Mouse (Mus musculus): ENCODE measurements around the gene Foxd1. TPM values are rescaled to one million over a fixed set of nuclear protein-coding genes. Genes with fewer than 3 reads are reported as not detected.

Foxd1 gene
- not detected in 2 replicates for polyA plus RNA-seq (2012; ENCODE audit: insufficient read depth, insufficient read length, missing spikeins)

DNA sequence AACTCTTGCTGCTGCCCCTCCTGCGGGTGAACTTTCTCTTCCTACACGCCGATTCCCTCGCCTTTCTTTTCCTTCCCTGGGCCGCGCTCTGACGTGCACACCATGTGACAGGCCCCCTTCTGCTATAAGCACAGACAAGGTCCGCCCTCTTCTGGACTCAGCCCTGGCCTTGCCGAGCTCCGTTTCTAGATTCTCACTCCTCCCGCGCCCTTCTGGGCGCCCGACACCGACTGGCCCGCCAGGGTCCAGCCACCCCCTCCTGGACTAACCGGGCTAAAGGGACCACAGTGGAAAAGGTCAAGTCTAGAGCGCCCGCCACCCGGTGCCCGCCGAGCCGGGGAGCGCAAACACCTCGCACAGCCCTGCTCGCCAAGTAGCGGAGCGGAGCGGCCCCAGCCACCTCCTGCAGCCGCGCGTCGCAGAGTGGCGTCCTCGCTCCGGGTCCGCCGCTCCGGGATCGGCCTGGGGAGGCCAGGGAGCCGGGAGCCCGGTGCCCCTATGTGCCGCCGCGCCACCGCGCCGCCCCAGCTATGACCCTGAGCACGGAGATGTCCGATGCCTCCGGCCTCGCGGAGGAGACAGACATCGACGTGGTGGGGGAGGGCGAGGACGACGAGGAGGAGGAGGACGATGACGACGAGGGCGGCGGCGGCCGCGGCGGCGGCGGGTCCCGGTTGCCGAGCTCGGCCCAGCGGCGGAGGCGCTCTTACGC, at the start of gene Foxd1:
Foxd1 (plus strand) TSS at position 153 of the 712 bp plus-strand sequence.
- Histone ChIP-seq H3K27ac (replicated peaks; ENCODE audit: low read depth, low read length) (no peak within 1 kb of the TSS), H3K4me3 (ENCODE audit: insufficient read depth, low read depth, low read length) (peak within 1 kb of the TSS; percentile 58), H3K4me1 (ENCODE audit: control insufficient read depth, insufficient read depth, insufficient read length, low read length) (peaks cover 7% of the 10 kb centered on the region; the same call in 1 of the 2 replicates)

DNA sequence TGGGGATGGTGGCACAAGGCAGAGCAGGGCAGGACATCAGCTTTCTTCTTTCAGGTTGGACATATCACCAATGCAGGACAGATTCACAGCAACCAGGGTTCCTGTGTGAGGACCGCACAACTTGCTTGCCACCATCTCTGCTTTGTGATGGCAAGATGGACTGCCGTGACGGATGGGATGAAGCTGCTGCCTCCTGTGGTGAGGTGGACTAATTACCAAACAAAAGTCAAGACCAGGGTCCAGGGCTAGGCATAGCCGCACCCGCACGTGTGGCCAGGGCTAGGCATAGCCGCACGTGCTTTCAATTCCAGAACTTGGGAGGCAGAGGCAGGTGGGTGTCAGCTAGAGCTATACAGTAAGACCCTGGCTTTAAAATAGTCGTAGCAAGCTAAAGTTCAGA, 48.8 kb upstream of the Foxd1 start:
- H3K4me3 ChIP-seq (ENCODE audit: insufficient read depth, low read depth, low read length) = no peak overlapping the region
- H3K4me1 ChIP-seq (ENCODE audit: control insufficient read depth, insufficient read depth, insufficient read length, low read length) = no peaks in the 10 kb centered on the region
- H3K27ac ChIP-seq (replicated peaks; ENCODE audit: low read depth, low read length) = no peak overlapping the region

DNA sequence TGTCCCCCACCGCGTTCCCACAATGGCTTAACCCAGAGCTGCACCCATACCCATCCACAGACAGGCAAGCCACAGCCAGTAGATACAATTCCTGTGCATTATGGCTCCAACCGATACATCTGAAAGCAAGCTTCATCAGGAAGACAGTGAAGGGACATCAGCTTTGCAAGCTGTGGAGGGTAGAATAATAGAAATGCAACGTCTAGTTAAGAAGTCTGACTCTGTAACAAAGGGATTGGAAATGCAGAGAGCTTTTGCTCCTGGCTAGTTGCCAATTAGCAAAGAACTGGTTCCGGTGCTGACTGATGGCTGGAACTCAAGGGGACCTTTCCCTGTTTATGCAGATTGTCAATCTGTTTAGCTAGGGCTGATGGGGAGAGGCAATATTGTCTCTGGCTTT, 47.6 kb upstream of the Foxd1 start:
- no peaks in the 10 kb centered on the region for H3K4me1 ChIP-seq (ENCODE audit: control insufficient read depth, insufficient read depth, insufficient read length, low read length)
- H3K27ac ChIP-seq (replicated peaks; ENCODE audit: low read depth, low read length) = no peak overlapping the region
- H3K4me3 ChIP-seq (ENCODE audit: insufficient read depth, low read depth, low read length) = no peak overlapping the region

DNA sequence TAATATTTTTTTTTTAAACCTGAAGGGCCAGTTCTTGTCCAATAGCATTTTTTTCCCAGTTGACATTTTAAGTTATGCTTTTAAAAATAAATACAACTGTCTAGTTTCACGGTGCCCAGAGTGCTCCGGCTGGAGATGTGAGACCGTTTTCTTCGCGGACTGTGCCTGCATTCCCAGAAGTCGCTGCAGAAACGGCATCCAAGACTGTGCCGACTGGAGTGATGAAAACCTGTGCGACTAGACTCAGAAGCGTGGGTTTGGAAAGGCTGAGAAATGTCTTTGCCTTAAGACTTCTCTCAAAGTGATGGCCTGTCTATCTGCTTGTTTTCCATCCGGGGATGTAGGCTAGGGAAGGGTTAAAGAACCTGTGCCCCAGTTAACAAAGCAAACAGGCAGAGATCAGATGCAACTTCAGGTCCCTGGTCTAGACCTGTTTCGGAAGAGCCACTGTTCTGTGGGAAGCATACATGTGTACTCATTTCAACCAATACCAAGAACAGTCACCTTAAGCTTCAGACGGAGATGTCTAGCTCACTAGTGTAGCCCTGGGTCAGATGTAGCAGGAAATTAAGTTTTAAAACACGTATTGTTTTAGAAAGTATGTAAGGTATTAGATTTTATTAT, 47.1 kb upstream of the Foxd1 start:
- Histone ChIP-seq H3K4me1 (ENCODE audit: control insufficient read depth, insufficient read depth, insufficient read length, low read length) (no peaks in the 10 kb centered on the region), H3K27ac (replicated peaks; ENCODE audit: low read depth, low read length) (no peak overlapping the region), H3K4me3 (ENCODE audit: insufficient read depth, low read depth, low read length) (no peak overlapping the region)

DNA sequence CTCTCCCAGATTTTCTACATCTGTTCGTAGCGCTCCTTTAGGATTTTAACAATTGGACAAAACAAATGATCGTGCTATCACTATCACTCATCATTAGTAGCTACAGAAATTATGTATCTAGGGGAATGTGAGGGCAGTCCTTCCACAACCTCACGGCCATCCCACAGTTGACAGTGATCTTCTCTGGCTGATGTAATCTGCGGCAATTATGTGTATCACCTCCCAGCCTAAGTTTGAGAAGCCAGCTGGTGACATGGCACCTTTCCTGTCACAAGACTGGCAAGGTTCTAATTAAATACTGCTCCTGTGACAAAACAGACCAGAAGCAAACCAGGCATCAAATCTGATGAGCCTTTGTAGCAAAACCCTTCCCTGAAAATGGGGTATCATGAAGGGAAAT, 46.0 kb upstream of the Foxd1 start:
- H3K27ac ChIP-seq (replicated peaks; ENCODE audit: low read depth, low read length) = no peak overlapping the region

DNA sequence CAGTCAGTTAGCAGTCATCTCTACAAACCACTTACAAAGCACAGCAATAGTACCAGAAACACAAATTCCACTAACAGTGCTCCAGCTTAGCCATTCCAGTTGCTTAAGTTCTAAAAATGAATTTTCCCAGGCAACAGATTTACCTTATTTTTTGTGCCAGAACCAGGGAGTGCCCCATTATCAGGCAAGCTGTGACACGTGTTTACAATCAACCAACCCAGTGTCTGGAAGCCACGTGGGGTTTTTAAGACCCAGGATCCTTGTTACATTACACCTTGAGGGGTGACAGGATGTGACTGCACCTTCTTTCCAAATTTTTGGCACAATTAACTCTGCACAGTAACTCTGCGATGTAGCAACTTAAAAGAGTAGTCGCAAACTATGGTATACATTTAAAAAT, 45.3 kb upstream of the Foxd1 start:
- Histone ChIP-seq H3K27ac (replicated peaks; ENCODE audit: low read depth, low read length) (no peak overlapping the region), H3K4me1 (ENCODE audit: control insufficient read depth, insufficient read depth, insufficient read length, low read length) (no peaks in the 10 kb centered on the region), H3K4me3 (ENCODE audit: insufficient read depth, low read depth, low read length) (no peak overlapping the region)

More for the DNA sequence above, 46.0 kb upstream of the Foxd1 start:
- no peak overlapping the region for H3K4me3 ChIP-seq (ENCODE audit: insufficient read depth, low read depth, low read length)
- H3K4me1 ChIP-seq (ENCODE audit: control insufficient read depth, insufficient read depth, insufficient read length, low read length) = no peaks in the 10 kb centered on the region

DNA sequence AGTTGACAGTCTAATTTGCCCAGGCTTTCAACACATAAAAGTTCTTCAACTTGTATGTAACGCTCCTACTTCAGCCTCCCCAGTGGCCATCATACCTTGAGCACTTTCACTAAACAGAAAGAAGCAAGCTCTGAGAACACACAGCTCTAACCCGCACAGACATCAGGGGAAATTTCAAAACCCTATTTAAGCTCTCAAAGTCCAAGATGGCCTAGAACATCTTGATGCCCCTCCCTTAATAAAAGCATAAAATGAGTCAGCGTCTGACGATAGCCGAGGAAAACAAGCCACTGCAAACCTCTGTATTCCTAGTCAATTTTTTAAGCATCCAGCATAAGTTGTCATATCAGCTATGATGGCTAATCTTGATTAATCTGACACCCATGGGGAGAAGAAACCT, 42.4 kb upstream of the Foxd1 start:
- H3K4me1 ChIP-seq (ENCODE audit: control insufficient read depth, insufficient read depth, insufficient read length, low read length) = peaks cover 4% of the 10 kb centered on the region
- H3K4me3 ChIP-seq (ENCODE audit: insufficient read depth, low read depth, low read length) = no peak overlapping the region
- no peak overlapping the region for H3K27ac ChIP-seq (replicated peaks; ENCODE audit: low read depth, low read length)

DNA sequence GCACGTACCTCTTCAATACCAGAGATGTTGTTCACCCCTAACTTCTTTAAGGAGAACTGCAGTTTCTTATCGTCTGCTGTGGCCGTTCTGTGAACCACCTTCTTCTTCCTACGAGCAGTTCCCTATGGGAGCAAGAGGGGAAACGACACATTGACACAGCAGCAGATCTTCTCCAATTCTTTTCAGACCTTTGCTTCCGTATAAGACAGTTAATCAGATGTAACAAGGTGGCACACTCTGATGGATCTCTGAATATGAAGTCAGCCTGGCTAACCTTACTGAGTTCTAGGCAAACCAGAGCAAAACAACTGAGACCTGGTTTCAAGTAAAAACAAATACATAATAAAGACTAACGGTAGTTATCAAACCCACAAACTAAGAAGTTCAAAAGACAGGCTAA, 40.4 kb upstream of the Foxd1 start:
- H3K4me1 ChIP-seq (ENCODE audit: control insufficient read depth, insufficient read depth, insufficient read length, low read length) = peaks cover 4% of the 10 kb centered on the region
- H3K4me3 ChIP-seq (ENCODE audit: insufficient read depth, low read depth, low read length) = no peak overlapping the region
- no peak overlapping the region for H3K27ac ChIP-seq (replicated peaks; ENCODE audit: low read depth, low read length)

DNA sequence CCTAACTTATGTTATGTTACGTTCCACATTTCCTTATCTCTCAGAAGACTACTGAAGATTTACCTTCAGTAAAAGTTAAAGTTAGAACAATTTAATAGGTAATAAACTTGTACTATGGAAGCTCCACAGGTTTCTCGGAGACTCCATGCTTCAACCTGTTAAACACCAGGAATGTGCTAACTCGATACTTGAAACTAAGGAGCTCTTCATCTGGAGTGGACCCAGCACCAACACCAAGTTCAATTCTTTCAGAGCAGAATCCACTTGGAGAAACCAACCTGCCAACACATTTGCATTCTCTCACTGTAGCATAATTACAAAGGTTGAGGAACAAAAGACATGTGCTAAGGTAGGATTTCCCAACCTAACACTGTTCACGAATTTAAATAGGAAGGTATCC, 38.9 kb upstream of the Foxd1 start:
- no peak overlapping the region for H3K27ac ChIP-seq (replicated peaks; ENCODE audit: low read depth, low read length)
- H3K4me1 ChIP-seq (ENCODE audit: control insufficient read depth, insufficient read depth, insufficient read length, low read length) = peaks cover 4% of the 10 kb centered on the region
- H3K4me3 ChIP-seq (ENCODE audit: insufficient read depth, low read depth, low read length) = no peak overlapping the region

DNA sequence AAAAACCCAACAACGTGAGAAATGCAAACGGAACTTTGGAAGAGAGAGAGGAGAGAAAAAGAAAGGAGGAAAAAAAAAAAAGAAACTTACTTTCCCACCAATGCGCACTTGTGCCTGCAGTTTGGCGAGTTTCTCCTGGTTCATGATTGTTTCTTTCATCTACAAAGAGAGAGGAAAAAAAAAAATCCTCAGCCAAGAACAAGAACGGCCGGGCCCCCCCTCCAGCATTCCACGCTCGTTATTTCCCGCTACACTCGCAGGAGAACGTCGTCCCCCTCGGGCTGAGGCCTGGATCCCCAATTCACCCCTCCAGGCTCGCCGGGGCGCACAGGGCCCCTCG, 37.9 kb upstream of the Foxd1 start:
- no peak overlapping the region for H3K27ac ChIP-seq (replicated peaks; ENCODE audit: low read depth, low read length)
- peaks cover 4% of the 10 kb centered on the region for H3K4me1 ChIP-seq (ENCODE audit: control insufficient read depth, insufficient read depth, insufficient read length, low read length)
- peak overlapping the region; percentile 91 for H3K4me3 ChIP-seq (ENCODE audit: insufficient read depth, low read depth, low read length)

DNA sequence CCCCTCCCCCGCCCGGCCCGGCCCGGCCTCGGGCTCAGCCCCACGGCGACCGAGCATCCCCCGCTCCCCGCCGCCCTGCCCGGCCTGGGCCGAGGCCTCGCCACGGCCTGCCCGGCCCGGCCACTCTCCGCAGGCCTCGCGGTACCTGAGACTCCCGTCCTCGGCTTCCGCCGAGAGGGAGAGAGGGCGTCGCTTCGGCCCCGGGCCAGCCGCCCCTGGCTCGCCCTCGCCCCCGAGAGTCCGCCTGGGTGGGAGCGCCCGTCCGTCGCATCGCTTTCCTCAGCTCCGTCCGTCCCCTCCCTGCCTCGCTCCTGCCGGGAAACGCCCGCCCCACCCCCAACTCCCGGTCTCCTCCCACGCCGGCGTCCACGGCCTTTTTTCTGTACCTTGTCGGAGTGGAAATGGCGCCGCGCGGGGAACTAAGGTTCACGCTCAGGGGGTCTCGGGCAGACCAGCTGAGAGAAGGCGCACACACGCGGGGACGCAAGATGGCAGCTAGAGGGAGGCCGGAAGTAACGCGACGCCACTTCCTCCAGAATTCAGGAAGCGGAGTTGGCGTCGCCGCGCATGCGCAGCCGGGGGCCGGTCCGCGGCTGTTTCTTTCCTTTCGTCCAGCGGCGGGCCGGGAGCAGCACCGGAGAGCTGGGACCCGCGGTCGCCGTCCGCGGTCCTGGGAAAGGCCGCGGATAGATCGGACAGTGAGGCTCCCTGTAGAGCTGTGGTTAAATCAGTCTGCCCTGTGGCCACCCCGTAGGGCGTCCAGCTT, 37.4 kb upstream of the Foxd1 start, which contains the start of gene Btf3:
Btf3 (minus strand) TSS at position 527 of the 766 bp plus-strand sequence.
- Histone ChIP-seq H3K4me3 (ENCODE audit: insufficient read depth, low read depth, low read length) (peak within 1 kb of the TSS; percentile 91), H3K27ac (replicated peaks; ENCODE audit: low read depth, low read length) (peak within 1 kb of the TSS; percentile 84), H3K4me1 (ENCODE audit: control insufficient read depth, insufficient read depth, insufficient read length, low read length) (peaks cover 4% of the 10 kb centered on the region)

DNA sequence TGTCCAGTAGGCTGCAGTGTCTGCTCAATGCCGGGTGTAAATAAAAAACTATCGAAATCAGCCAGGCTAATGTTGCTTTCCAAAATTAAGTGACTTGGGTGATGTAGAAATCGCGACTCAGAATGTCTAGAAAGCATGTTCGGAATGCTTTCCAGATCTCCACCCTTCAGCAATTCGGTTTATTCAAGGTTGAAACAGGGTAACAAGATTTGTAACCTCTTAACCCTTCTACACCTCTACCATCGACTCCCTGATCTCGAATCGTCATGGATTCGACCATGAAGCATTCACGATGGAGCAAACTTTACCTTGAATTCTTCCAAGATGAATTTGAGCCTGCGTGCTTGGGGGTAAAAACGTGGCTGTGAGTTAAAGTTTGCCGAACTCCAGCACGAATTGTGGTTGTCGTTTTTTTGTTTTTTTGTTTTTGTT, 36.8 kb upstream of the Foxd1 start:
- H3K4me1 ChIP-seq (ENCODE audit: control insufficient read depth, insufficient read depth, insufficient read length, low read length) = peaks cover 4% of the 10 kb centered on the region
- H3K27ac ChIP-seq (replicated peaks; ENCODE audit: low read depth, low read length) = peak overlapping the region; percentile 84
- peak overlapping the region; percentile 91 for H3K4me3 ChIP-seq (ENCODE audit: insufficient read depth, low read depth, low read length)

DNA sequence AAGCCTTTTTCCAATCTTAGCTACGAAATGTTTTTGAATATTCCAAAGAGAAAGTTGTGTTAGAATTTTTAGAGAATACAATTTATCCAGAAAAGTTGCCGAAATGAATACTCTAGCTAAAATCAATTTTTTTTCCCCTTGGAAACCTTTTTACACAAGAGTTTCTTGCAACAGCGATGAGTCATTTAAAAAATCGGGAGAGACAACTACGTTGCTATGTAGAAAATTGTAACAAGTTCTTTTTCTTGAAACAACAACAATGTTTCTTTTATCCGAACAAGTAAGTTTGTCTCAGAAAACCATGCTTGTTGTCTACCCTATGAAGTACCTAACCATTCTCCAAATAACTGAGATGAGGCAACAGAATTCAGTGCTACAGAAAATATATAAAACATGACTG, 36.1 kb upstream of the Foxd1 start:
- H3K4me3 ChIP-seq (ENCODE audit: insufficient read depth, low read depth, low read length) = no peak overlapping the region
- H3K4me1 ChIP-seq (ENCODE audit: control insufficient read depth, insufficient read depth, insufficient read length, low read length) = peaks cover 4% of the 10 kb centered on the region
- no peak overlapping the region for H3K27ac ChIP-seq (replicated peaks; ENCODE audit: low read depth, low read length)

DNA sequence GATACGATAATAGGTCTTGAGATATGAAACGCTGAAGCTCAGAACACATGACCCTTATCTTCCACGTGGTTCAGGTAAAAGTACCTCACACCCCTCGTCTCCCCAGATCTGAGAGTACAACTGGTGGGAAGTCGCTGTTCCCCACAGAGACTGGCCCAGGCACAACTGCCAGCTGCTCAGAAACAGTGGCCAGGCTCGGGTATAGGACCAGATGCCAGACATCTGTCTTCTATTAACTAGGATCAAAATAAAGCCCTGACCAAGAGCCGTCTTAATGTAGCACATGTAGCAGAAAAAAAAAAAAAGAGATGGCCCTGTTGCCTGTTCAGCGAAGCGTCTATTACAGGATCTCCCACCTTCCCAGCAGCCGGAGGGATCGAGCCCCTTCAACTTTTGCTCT, 29.0 kb upstream of the Foxd1 start:
- H3K4me1 ChIP-seq (ENCODE audit: control insufficient read depth, insufficient read depth, insufficient read length, low read length) = no peaks in the 10 kb centered on the region
- H3K4me3 ChIP-seq (ENCODE audit: insufficient read depth, low read depth, low read length) = no peak overlapping the region
- H3K27ac ChIP-seq (replicated peaks; ENCODE audit: low read depth, low read length) = no peak overlapping the region

DNA sequence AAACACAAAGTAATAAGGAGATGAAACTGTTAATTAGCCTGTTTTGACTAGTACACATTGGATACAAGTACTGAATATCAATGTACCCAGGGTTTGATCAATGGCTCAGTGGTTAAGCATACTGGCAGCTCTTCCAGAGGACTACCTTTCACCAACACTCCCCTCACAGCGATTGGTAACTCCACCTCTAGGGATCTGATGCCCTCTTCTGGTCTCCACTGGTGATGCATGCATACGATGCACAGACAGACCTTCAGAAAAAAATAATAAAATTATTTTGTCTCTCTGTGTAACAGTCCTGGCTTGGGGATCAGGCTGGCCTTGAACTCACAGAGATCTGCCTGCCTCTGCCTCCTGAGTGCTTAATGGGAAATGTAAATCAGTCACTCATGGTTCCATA, 21.9 kb upstream of the Foxd1 start:
- H3K27ac ChIP-seq (replicated peaks; ENCODE audit: low read depth, low read length) = no peak overlapping the region
- H3K4me1 ChIP-seq (ENCODE audit: control insufficient read depth, insufficient read depth, insufficient read length, low read length) = no peaks in the 10 kb centered on the region
- no peak overlapping the region for H3K4me3 ChIP-seq (ENCODE audit: insufficient read depth, low read depth, low read length)
